Mouse (Mus musculus): ENCODE results near the gene Creg1.

Gene Creg1

GRCm38 (mm10) chr1:165763635-165764372, at the start of gene Creg1:
Gene Creg1 (plus strand): TSS chr1:165763746.
- peak; percentile 76 to 88 for DNase-seq (ENCODE audit: low spot score in 2 of 2)

GRCm38 (mm10) chr1:165713798-165714197, 49.7 kb upstream of the Creg1 start:
- no peak for DNase-seq (ENCODE audit: low spot score in 2 of 2)

- no peak for DNase-seq (ENCODE audit: low spot score in 2 of 2)
Measured at GRCm38 (mm10) chr1:165716426-165716825, 47.1 kb upstream of the Creg1 start.

GRCm38 (mm10) chr1:165717711-165718542, 45.6 kb upstream of the Creg1 start:
- no peak for DNase-seq (ENCODE audit: low spot score in 2 of 2)

- no peak for DNase-seq (ENCODE audit: low spot score in 2 of 2)
Measured at GRCm38 (mm10) chr1:165718543-165719105, 44.9 kb upstream of the Creg1 start.

GRCm38 (mm10) chr1:165722531-165723123, 40.9 kb upstream of the Creg1 start:
- DNase-seq (ENCODE audit: low spot score in 2 of 2) = no peak

GRCm38 (mm10) chr1:165724219-165725033, 39.1 kb upstream of the Creg1 start:
- DNase-seq (ENCODE audit: low spot score in 2 of 2) = no peak

GRCm38 (mm10) chr1:165725039-165725644, 38.4 kb upstream of the Creg1 start:
- no peak for DNase-seq (ENCODE audit: low spot score in 2 of 2)

- no peak for DNase-seq (ENCODE audit: low spot score in 2 of 2)
Measured at GRCm38 (mm10) chr1:165726986-165727385, 36.6 kb upstream of the Creg1 start.

- DNase-seq (ENCODE audit: low spot score in 2 of 2) = no peak
Measured at GRCm38 (mm10) chr1:165728057-165728639, 35.4 kb upstream of the Creg1 start.

GRCm38 (mm10) chr1:165730129-165730528, 33.4 kb upstream of the Creg1 start:
- DNase-seq (ENCODE audit: low spot score in 2 of 2) = no peak

- no peak for DNase-seq (ENCODE audit: low spot score in 2 of 2)
Measured at GRCm38 (mm10) chr1:165731553-165731952, 32.0 kb upstream of the Creg1 start.

GRCm38 (mm10) chr1:165734840-165735239, 28.7 kb upstream of the Creg1 start:
- DNase-seq (ENCODE audit: low spot score in 2 of 2) = no peak

GRCm38 (mm10) chr1:165735826-165736818, 27.4 kb upstream of the Creg1 start:
- DNase-seq (ENCODE audit: low spot score in 2 of 2) = peak; percentile 74 to 87

- no peak for DNase-seq (ENCODE audit: low spot score in 2 of 2)
Measured at GRCm38 (mm10) chr1:165737451-165737850, 26.1 kb upstream of the Creg1 start.

- no peak for DNase-seq (ENCODE audit: low spot score in 2 of 2)
Measured at GRCm38 (mm10) chr1:165737867-165738266, 25.7 kb upstream of the Creg1 start.

GRCm38 (mm10) chr1:165738985-165739384, 24.6 kb upstream of the Creg1 start:
- DNase-seq (ENCODE audit: low spot score in 2 of 2) = no peak

- DNase-seq (ENCODE audit: low spot score in 2 of 2) = no peak
Measured at GRCm38 (mm10) chr1:165741989-165742388, 21.6 kb upstream of the Creg1 start.

GRCm38 (mm10) chr1:165748053-165748452, 15.5 kb upstream of the Creg1 start:
- no peak for DNase-seq (ENCODE audit: low spot score in 2 of 2)

Measured in frontal cortex, postnatal 25 days (tissue).